Mouse (Mus musculus) macrophage (primary cell): ENCODE measurements around the gene Slc38a2. TPM values are rescaled to one million over a fixed set of nuclear protein-coding genes. Genes with fewer than 3 reads are reported as not detected.

Experiments used
- H3K27ac ChIP-seq: fragments of 350-480 bp; formaldehyde crosslinking; 2 replicates; pipeline ENCODE4 v1.9.0; 2021
- H3K36me3 ChIP-seq: fragments of 350-480 bp; formaldehyde crosslinking; 2 replicates; pipeline ENCODE4 v1.9.0; 2021; ENCODE audit errors: inconsistent target
- H3K4me3 ChIP-seq: fragments of 350-480 bp; formaldehyde crosslinking; 2 replicates; pipeline ENCODE4 v1.9.0; 2021; ENCODE audit errors: inconsistent target
- H3K79me2 ChIP-seq: fragments of 350-480 bp; formaldehyde crosslinking; 2 replicates; pipeline ENCODE4 v1.9.0; 2021; ENCODE audit errors: inconsistent target
- WGBS: methylation state at CpG from one replicate; pipeline ENCODE4 v1.1.7; 2026; ENCODE audit warnings: inconsistent platforms; ENCODE audit not compliant: missing documents; 5-methylcytosine and 5-hydroxymethylcytosine counted together
- polyA plus RNA-seq: library from polyadenylated mRNA; stranded (reverse); fragments of 250-400 nt; gene quantifications from 3 replicates; pipeline ENCODE4 v1.2.4, GENCODE M21; 2018; ENCODE audit warnings: inconsistent platforms

The Slc38a2 gene
- polyA plus RNA-seq, 1 experiment from 2014 or later: 7.9 TPM

GRCm38 (mm10) chr15:96711664-96712063 is 12.1 kb upstream of the Slc38a2 start:
- 87% methylated on average over 11 of the region's 11 CpGs for WGBS
- H3K27ac ChIP-seq: no peak overlapping the region

GRCm38 (mm10) chr15:96710352-96711114 is 11.0 kb upstream of the Slc38a2 start:
- Histone ChIP-seq H3K4me3 (peak overlapping the region; percentile 29), H3K36me3 (no peaks in the 10 kb centered on the region), H3K27ac (peak overlapping the region; percentile 87), H3K79me2 (no peaks in the 10 kb centered on the region)
- WGBS: 40% methylated on average over 15 of the region's 15 CpGs

More at GRCm38 (mm10) chr15:96711664-96712063, 12.1 kb upstream of the Slc38a2 start:
- Histone ChIP-seq H3K36me3 (no peaks in the 10 kb centered on the region), H3K4me3 (no peak overlapping the region), H3K79me2 (no peaks in the 10 kb centered on the region)

DNA sequence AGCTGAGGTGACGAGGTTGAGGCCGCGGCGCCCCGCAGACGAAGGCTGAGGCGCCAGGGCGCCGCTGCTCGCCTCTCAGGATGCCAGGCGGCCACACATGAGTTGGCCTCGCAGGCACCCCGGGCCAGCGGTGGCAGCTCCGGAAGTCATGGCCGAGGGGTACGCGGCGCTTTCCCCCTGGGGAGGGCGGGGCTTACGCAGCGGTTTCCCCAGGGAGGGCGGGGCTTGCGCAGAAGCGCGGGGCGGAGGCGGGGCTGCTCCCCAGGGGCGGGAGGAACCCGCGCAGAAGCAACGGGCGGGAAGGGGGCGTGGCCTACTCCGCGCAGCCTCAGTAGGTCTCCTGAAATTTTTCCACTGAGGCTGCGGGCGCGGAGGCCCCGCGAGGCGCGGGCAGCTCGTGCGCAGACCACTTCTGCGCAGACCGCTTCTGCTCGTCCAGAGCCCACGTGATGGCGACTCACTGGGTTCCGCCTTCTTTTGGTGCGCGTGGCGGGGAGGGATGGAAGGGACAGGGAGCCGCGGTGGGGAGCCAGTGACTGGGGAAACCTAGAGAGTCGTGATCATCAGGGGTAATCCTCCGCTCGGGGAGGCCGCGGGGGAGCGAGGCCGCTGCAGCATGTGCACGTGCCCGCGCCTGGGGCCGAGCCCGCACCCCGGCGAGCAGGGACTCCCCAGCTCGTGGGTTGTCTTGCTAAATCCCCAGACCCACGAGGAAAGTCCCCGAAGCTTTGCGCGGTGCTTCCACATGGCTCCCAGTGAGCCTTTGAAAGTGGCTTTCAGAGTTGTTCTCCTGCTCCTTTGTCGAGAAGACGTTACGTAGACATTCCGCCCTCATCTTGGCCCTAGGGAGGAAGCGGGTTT is 10.2 kb upstream of the Slc38a2 start:
- under 1% methylated on average over 74 of the region's 80 CpGs for WGBS
- H3K79me2 ChIP-seq: no peaks in the 10 kb centered on the region
- H3K36me3 ChIP-seq: no peaks in the 10 kb centered on the region

DNA sequence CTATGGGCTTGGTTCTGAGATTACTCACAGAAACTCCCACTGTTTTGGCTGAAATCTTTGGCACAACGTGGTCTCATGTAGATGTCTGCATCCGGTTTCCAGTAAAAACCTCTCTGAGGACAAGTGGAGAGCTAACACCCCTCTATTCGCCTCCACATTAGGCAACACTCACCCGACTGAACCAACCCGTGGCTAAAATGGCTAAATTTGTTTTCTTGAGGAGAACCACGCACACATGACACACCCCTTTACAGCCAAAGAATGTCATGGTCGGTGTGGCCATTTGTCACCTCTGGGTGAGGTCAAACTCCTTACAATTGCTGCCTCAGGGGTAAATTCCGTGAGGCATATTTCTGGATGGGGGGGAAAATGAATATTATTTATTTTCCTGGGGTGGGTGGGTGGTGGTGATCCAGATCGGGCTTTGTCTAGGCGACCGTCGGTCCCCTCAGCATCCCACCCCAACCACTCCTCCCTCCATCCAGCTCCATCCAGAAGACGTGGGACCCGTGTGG is 9.5 kb upstream of the Slc38a2 start:
- Histone ChIP-seq H3K4me3 (no peak overlapping the region), H3K36me3 (no peaks in the 10 kb centered on the region), H3K27ac (no peak overlapping the region), H3K79me2 (no peaks in the 10 kb centered on the region)
- 23% methylated on average over 14 of the region's 14 CpGs for WGBS

More for the DNA sequence above, 10.2 kb upstream of the Slc38a2 start:
- Histone ChIP-seq H3K4me3 (peak overlapping the region; percentile 29), H3K27ac (peak overlapping the region; percentile 87)

DNA sequence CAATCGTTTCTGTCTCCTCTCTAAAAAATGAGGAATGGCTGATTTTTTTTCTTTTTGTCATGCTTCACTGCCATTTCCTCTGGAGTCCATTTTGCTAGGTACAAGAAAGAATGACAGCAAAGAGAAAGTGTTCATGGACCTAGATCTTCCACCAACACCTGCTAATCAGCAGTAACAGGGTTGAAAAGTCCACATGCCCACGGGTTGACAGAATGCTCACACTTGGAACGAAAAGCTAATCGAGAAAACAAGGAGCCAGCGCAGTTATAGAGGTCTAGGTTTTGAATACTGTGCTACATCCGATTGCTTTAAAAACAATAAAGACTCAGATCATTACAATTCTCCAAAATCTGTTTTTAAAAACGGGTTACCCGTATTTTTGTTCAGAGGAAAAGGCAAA is 8.9 kb upstream of the Slc38a2 start:
- no peaks in the 10 kb centered on the region for H3K79me2 ChIP-seq
- no peak overlapping the region for H3K4me3 ChIP-seq
- H3K27ac ChIP-seq: no peak overlapping the region
- 87% methylated on average over 8 of the region's 8 CpGs for WGBS
- H3K36me3 ChIP-seq: no peaks in the 10 kb centered on the region

GRCm38 (mm10) chr15:96707936-96708335 is 8.4 kb upstream of the Slc38a2 start:
- no peak overlapping the region for H3K27ac ChIP-seq
- WGBS: 93% methylated on average over 2 of the region's 2 CpGs
- H3K4me3 ChIP-seq: no peak overlapping the region
- H3K36me3 ChIP-seq: no peaks in the 10 kb centered on the region
- no peaks in the 10 kb centered on the region for H3K79me2 ChIP-seq

DNA sequence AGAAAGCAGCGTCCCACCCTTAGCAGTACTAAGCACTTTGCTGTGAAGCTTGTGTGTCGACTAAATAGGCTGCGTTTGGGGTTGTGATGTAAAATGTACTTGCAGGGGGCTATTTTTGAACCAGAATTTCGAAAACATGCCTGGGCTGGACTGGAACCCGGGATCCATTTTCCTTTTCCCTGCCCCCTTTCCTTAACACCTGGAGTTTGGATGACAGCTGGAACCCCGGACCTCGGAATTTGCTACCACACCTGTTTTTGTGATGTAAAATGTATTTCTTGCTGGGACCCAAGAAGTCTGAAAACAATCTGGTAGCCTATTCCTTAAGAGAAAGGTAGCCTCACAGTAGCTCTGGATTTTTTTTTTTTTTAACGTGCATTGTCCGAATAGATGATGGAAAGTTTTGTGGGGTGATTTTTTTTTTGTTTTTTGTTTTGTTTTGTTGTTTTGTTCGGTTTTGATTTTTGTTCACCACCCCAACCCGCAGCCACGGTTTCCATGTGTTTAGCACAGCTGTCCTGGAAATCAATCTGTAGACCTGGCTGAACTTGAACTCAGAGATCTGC is 3.0 kb upstream of the Slc38a2 start:
- WGBS: 97% methylated on average over 12 of the region's 12 CpGs
- no peak overlapping the region for H3K4me3 ChIP-seq
- no peaks in the 10 kb centered on the region for H3K36me3 ChIP-seq
- peaks cover 10% of the 10 kb centered on the region for H3K79me2 ChIP-seq
- H3K27ac ChIP-seq: no peak overlapping the region

DNA sequence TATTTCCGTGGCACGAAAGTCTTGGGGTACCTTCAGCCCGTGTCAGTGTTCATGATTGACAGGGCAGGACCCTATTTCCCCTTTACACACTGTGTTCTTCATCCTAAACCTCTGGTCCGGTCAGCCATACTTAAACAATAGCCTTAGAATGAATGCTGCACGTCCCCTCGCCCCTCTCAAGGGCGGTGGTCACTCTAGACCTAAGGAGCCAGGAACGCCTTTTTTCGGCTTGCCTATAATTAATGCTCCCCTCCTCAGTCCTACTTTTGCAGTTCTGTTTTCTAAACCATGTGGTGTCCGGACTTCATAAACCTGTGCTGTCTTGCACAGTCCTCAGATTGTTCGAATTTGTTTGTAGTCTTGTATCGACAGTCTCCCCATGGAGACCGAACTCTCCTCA is 1.2 kb upstream of the Slc38a2 start:
- H3K79me2 ChIP-seq: peaks cover 28% of the 10 kb centered on the region
- 51% methylated on average over 13 of the region's 13 CpGs for WGBS
- no peak overlapping the region for H3K27ac ChIP-seq
- H3K4me3 ChIP-seq: no peak overlapping the region
- peaks cover 1% of the 10 kb centered on the region; the same call in 1 of the 2 replicates for H3K36me3 ChIP-seq

GRCm38 (mm10) chr15:96698658-96699448 is 677 bp downstream of the Slc38a2 start:
- H3K79me2 ChIP-seq: peaks cover 47% of the 10 kb centered on the region
- peaks cover 20% of the 10 kb centered on the region for H3K36me3 ChIP-seq
- under 1% methylated on average over 99 of the region's 101 CpGs for WGBS
- peak overlapping the region; percentile 55 for H3K4me3 ChIP-seq
- peak overlapping the region; percentile 71 for H3K27ac ChIP-seq

DNA sequence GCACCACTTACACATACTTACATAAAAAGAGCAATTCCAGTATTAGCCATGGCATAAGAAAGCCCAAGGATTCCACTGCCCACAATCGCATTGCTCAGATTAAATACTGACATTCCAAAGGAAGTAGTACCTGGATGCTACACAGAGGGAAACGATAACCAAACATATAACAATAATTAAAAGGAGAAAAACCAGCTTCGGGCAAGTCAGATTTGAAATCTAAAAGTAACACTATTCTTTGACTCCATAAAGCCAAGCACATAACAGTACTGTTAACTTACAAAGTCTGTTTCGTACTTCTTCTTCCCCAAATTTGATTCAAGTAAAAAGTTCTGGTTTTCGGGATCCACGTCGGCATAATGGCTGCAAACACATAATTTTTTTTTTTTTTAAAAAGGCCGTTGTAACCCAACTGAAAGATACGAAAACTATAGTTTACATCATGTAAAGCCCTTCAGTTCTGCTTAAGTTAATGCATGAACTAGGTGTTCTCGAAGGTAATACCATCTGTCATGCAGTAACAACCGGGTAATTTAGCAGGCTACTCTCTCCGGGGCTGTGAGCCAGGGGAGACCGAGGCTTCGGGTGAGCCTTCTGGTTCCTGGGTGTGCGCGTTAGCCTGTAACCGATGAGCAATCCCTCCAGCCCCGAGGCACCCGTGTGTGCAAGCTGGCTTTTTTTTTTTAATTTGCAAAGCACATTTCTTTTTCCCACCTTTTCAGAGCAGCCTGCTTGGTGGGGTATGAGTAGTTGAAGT is 1.5 kb downstream of the Slc38a2 start:
- Histone ChIP-seq H3K4me3 (peak overlapping the region; percentile 55), H3K36me3 (peaks cover 27% of the 10 kb centered on the region), H3K79me2 (peaks cover 54% of the 10 kb centered on the region), H3K27ac (peak overlapping the region; percentile 71)
- WGBS: 6% methylated on average over 19 of the region's 19 CpGs

- H3K79me2 ChIP-seq: peaks cover 60% of the 10 kb centered on the region
- peaks cover 41% of the 10 kb centered on the region for H3K36me3 ChIP-seq
- peak overlapping the region; percentile 55; the same call in 1 of the 2 replicates for H3K4me3 ChIP-seq
- peak overlapping the region; percentile 19; the same call in 1 of the 2 replicates for H3K27ac ChIP-seq
- 33% methylated on average over 13 of the region's 13 CpGs for WGBS
Measured at GRCm38 (mm10) chr15:96696486-96697284, 2.8 kb downstream of the Slc38a2 start.

GRCm38 (mm10) chr15:96695455-96696421 is 3.8 kb downstream of the Slc38a2 start:
- 62% methylated on average over 26 of the region's 26 CpGs for WGBS
- H3K79me2 ChIP-seq: peaks cover 60% of the 10 kb centered on the region
- peak overlapping the region; percentile 19; the same call in 1 of the 2 replicates for H3K27ac ChIP-seq
- peak overlapping the region; percentile 55; the same call in 1 of the 2 replicates for H3K4me3 ChIP-seq
- peaks cover 50% of the 10 kb centered on the region for H3K36me3 ChIP-seq
